8 mouse cellular contexts compared by ENCODE assay signal in genomic region chr1:154786243-154786669, GRCm38 (mm10).
A peak's percentile ranks its signal among the peaks of the same experiment; 100 is the strongest.
DNase-seq lines count a peak whose midpoint lies in the region; ATAC-seq and TF ChIP-seq lines count a peak whose summit lies in the region.

No protein-coding gene starts in this region.

- H3K4me3 ChIP-seq in heart, embryonic 12.5 days, result no peak overlapping the region
- H3K4me3 ChIP-seq in kidney, embryonic 16.5 days (ENCODE audit: low read length), result no peak overlapping the region
- H3K4me3 ChIP-seq in liver, adult 2 months (ENCODE audit: insufficient read depth, low read depth, low read length), result peak overlapping the region; percentile 16
- no peak overlapping the region for H3K4me3 ChIP-seq in myocyte

- peak overlapping the region; percentile 38 for H3K4me2 ChIP-seq in heart, embryonic 12.5 days
- no peak overlapping the region for H3K4me2 ChIP-seq in kidney, embryonic 16.5 days (replicated peaks; ENCODE audit: low read depth, low read length)
- H3K4me2 ChIP-seq in myocyte (ENCODE audit: low read depth), result peak overlapping the region; percentile 58

- WGBS in heart, embryonic 12.5 days, result 5% methylated on average over 4 of the region's 4 CpGs
- WGBS in kidney, embryonic 16.5 days, result 6% methylated on average over 4 of the region's 4 CpGs
- 12% methylated on average over 4 of the region's 4 CpGs for WGBS in liver, adult 2 months

- H3K27me3 ChIP-seq in heart, embryonic 12.5 days (replicated peaks), result peaks cover 15% of the 10 kb centered on the region
- 0 out of 2 replicates have a peak, but pooled peaks cover 5% of the 10 kb centered on the region for H3K27me3 ChIP-seq in kidney, embryonic 16.5 days (ENCODE audit: insufficient read depth, low read length)
- H3K27me3 ChIP-seq in liver, adult 2 months (ENCODE audit: control insufficient read depth, insufficient read depth, low read length), result no peaks in the 10 kb centered on the region
- peaks cover 30% of the 10 kb centered on the region for H3K27me3 ChIP-seq in myocyte (ENCODE audit: control insufficient read depth, insufficient read depth, insufficient read length)

- H3K4me1 ChIP-seq in heart, embryonic 12.5 days (replicated peaks), result peaks cover 25% of the 10 kb centered on the region
- peaks cover 15% of the 10 kb centered on the region for H3K4me1 ChIP-seq in kidney, embryonic 16.5 days (ENCODE audit: insufficient read depth, low read length)
- H3K4me1 ChIP-seq in liver, adult 2 months (ENCODE audit: control insufficient read depth, insufficient read depth, low read length), result peaks cover 1% of the 10 kb centered on the region; the same call in 1 of the 2 replicates

- H3ac ChIP-seq in myocyte (ENCODE audit: control insufficient read depth, insufficient read length), result no peak overlapping the region

- H3K36me3 ChIP-seq in heart, embryonic 12.5 days, result no peaks in the 10 kb centered on the region
- H3K36me3 ChIP-seq in kidney, embryonic 16.5 days (ENCODE audit: insufficient read depth, low read length), result no peaks in the 10 kb centered on the region
- H3K36me3 ChIP-seq in liver, adult 2 months (ENCODE audit: control insufficient read depth, insufficient read depth, low read length), result no peaks in the 10 kb centered on the region
- no peaks in the 10 kb centered on the region for H3K36me3 ChIP-seq in myocyte (ENCODE audit: control insufficient read depth, insufficient read depth)

- H3K79me2 ChIP-seq in liver, adult 2 months (ENCODE audit: control insufficient read depth, insufficient read depth, low read length), result no peaks in the 10 kb centered on the region
- no peaks in the 10 kb centered on the region for H3K79me2 ChIP-seq in myocyte (ENCODE audit: control insufficient read depth, insufficient read depth)

- DNase-seq in CD4-positive helper T cell, adult 2 months (ENCODE audit: low read depth, low spot score), result peak; percentile 90
- DNase-seq in brain, embryonic 14.5 days (ENCODE audit: low read depth), result peak; percentile 92
- peak; percentile 68 for DNase-seq in liver, adult 2 months (ENCODE audit: extremely low read depth, low read depth, low spot score)
- DNase-seq in spleen, postnatal 4 days (ENCODE audit: low spot score in 2 of 2), result peak; percentile 73 to 84

- H3K27ac ChIP-seq in heart, embryonic 12.5 days (ENCODE audit: poor library complexity, severe bottlenecking), result no peak overlapping the region
- H3K27ac ChIP-seq in kidney, embryonic 16.5 days (ENCODE audit: low read length), result no peak overlapping the region
- no peak overlapping the region for H3K27ac ChIP-seq in liver, adult 2 months (replicated peaks; ENCODE audit: insufficient read depth, low read depth, low read length)

- H3K9me3 ChIP-seq in heart, embryonic 12.5 days (replicated peaks), result no peaks in the 10 kb centered on the region
- no peaks in the 10 kb centered on the region for H3K9me3 ChIP-seq in kidney, embryonic 16.5 days (ENCODE audit: low read length)

- peak; percentile 77 for ATAC-seq in erythroid progenitor cell, adult 5-6 weeks (replicated peaks; ENCODE audit: low FRiP score, poor library complexity, severe bottlenecking)
- ATAC-seq in heart, embryonic 12.5 days (ENCODE audit: insufficient number of reproducible peaks, low FRiP score), result 0 out of 2 replicates have a peak, but pooled peaks have one; percentile 31
- peak; percentile 57 for ATAC-seq in kidney, embryonic 16.5 days (ENCODE audit: low FRiP score, low TSS enrichment)

- no peak overlapping the region for H3K9ac ChIP-seq in heart, embryonic 12.5 days
- no peak overlapping the region for H3K9ac ChIP-seq in kidney, embryonic 16.5 days (replicated peaks; ENCODE audit: low read length)
- H3K9ac ChIP-seq in liver, adult 2 months (ENCODE audit: low read depth, low read length), result no peak overlapping the region; the same call in 1 of the 2 replicates

- TF ChIP-seq POLR2A in brain, embryonic 14.5 days (IDR thresholded peaks at IDR 0.05; ENCODE audit: borderline replicate concordance, extremely low read depth, insufficient read depth, insufficient read length, poor library complexity, severe bottlenecking), result no peak
- no peak for TF ChIP-seq POLR2A in liver, adult 2 months (IDR thresholded peaks at IDR 0.05; ENCODE audit: extremely low read depth, insufficient read depth, low read length)
- no peak for TF ChIP-seq POLR2A in myocyte (IDR thresholded peaks at IDR 0.05; ENCODE audit: insufficient read length, low read depth)

- peak; percentile 92 for TF ChIP-seq CTCF in brain, embryonic 14.5 days (IDR thresholded peaks at IDR 0.05; ENCODE audit: borderline replicate concordance, extremely low read depth, insufficient read depth, insufficient read length)
- peak; percentile 82 for TF ChIP-seq CTCF in liver, adult 2 months (IDR thresholded peaks at IDR 0.05; ENCODE audit: low read depth, low read length)

TF ChIP-seq in myocyte, 11 proteins besides CTCF, POLR2A, EP300 and RAD21:
- TF ChIP-seq MYOD1 (IDR thresholded peaks at IDR 0.05; ENCODE audit: control insufficient read depth in 1 of 3, insufficient read length in 2 of 3, low read depth in 2 of 3), result no peak
- no peak for TF ChIP-seq POLR2AphosphoS2 (IDR thresholded peaks at IDR 0.05; ENCODE audit: insufficient read length, low read depth)
- no peak for TF ChIP-seq MAX (IDR thresholded peaks at IDR 0.05; ENCODE audit: low read depth)
- no peak for TF ChIP-seq MYOG (IDR thresholded peaks at IDR 0.05; ENCODE audit: control insufficient read depth in 1 of 3, insufficient read depth in 1 of 3, insufficient read length in 2 of 3, low read depth in 2 of 3)
- no peak for TF ChIP-seq REST (IDR thresholded peaks at IDR 0.05; ENCODE audit: insufficient read depth, insufficient read length)
- no peak for TF ChIP-seq SRF (IDR thresholded peaks at IDR 0.05; ENCODE audit: control insufficient read depth, insufficient read length, low read depth)
- no peak for TF ChIP-seq TCF12 (IDR thresholded peaks at IDR 0.05; ENCODE audit: insufficient read depth, poor library complexity, severe bottlenecking)
- TF ChIP-seq USF1 (IDR thresholded peaks at IDR 0.05; ENCODE audit: low read depth), result no peak
- TF ChIP-seq CEBPB (IDR thresholded peaks at IDR 0.05; ENCODE audit: insufficient read depth, poor library complexity, severe bottlenecking), result no peak
- no peak for TF ChIP-seq E2F4 (IDR thresholded peaks at IDR 0.05; ENCODE audit: insufficient read depth)
- TF ChIP-seq TCF3 (IDR thresholded peaks at IDR 0.05; ENCODE audit: insufficient read length, low read depth), result no peak
